Mouse (Mus musculus) bone marrow, adult 2 months (tissue): Measurements from ENCODE around the gene Lrrc26. TPM values are rescaled to one million over a fixed set of nuclear protein-coding genes. Genes with fewer than 3 reads are reported as not detected.

Experiments
- H3K27ac ChIP-seq: fragments of 200-500 bp; 2 replicates; pipeline ENCODE4 v1.5.1; 2012; ENCODE audit warnings: low read depth, mild to moderate bottlenecking, control low read depth, inconsistent platforms, low read length; ENCODE audit not compliant: control insufficient read depth, poor library complexity, insufficient read depth
- H3K4me1 ChIP-seq: fragments of 200-500 bp; 2 replicates; pipeline ENCODE4 v1.6.1; 2011; ENCODE audit warnings: low read length; ENCODE audit not compliant: control insufficient read depth, insufficient read depth
- H3K4me3 ChIP-seq: fragments of 200-500 bp; replicated peaks from 2 replicates; pipeline ENCODE3; 2011; ENCODE audit warnings: mild to moderate bottlenecking, low read depth, low read length, control low read depth; ENCODE audit not compliant: control insufficient read depth
- CTCF ChIP-seq: fragments of 200-500 bp; IDR thresholded peaks from 2 replicates; pipeline ENCODE4 v1.5.1; 2011; ENCODE audit warnings: low read length, control low read depth; ENCODE audit not compliant: control insufficient read depth, insufficient read depth
- POLR2A ChIP-seq: fragments of 200-500 bp; IDR thresholded peaks from 2 replicates; pipeline ENCODE4 v1.6.1; 2011; ENCODE audit warnings: low read depth, mild to moderate bottlenecking, control low read depth, low read length, borderline replicate concordance; ENCODE audit not compliant: control insufficient read depth
- WGBS: fragments of 180-500 bp; shearing (Covaris S2); methylation state at CpG from one replicate; pipeline ENCODE4 v1.1.7; 2018; 5-methylcytosine and 5-hydroxymethylcytosine counted together
- polyA plus RNA-seq: library from polyadenylated mRNA; stranded (reverse); fragments of >200 nt; gene quantifications from 2 replicates; pipeline ENCODE4 v1.2.4, GENCODE M21; 2011; ENCODE audit warnings: low replicate concordance; ENCODE audit not compliant: missing spikeins, insufficient read depth, insufficient read length

The Lrrc26 gene
- polyA plus RNA-seq, 1 experiment, result not detected

DNA sequence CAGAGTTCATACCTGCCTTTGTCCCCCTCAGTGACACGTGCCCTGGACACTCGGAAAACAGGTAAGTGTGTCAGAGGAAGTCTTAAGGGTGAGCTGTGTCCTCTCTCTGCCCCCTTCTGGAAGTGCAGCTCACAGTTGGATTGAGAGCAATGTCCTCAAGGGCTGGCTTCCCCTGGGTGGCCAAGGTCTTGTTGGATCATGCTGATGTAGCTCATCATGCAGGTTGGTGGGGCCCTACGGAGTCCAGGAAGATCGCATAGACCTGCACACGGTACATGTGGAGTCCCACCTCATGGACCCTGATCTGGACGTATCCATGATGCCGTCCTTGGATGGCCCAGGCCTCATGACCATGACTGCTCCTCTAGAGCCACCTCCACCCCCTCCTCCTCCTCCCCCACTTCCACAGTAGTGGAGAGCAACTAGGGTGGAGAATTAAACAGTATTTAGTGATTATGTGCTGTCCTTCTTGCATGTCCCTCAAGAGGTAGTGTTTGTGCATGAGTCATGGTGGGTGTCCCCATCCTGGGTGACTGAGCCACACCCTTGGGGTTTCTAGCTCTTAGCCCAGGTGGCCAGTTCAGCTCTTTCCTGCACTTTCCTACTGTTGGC lies 875 bp upstream of the Lrrc26 start:
- Histone ChIP-seq H3K4me1 (no peaks in the 10 kb centered on the region), H3K4me3 (no peak overlapping the region), H3K27ac (no peak overlapping the region)
- TF ChIP-seq POLR2A (no peak), CTCF (no peak)
- WGBS, result 85% methylated on average over 7 of the region's 7 CpGs

- Histone ChIP-seq H3K4me1 (no peaks in the 10 kb centered on the region), H3K4me3 (no peak overlapping the region), H3K27ac (no peak overlapping the region)
- TF ChIP-seq POLR2A (no peak), CTCF (no peak)
- WGBS, result 3% methylated on average over 54 of the region's 54 CpGs
These were observed 543 bp downstream of the Lrrc26 start for GRCm38 (mm10) chr2:25290101-25290815.

- TF ChIP-seq CTCF, result no peak
- no peak for TF ChIP-seq POLR2A
- WGBS, result 4% methylated on average over 18 of the region's 18 CpGs
- Histone ChIP-seq H3K27ac (no peak overlapping the region), H3K4me3 (no peak overlapping the region), H3K4me1 (no peaks in the 10 kb centered on the region)
These were observed 1.1 kb downstream of the Lrrc26 start for GRCm38 (mm10) chr2:25290816-25291130.

GRCm38 (mm10) chr2:25291184-25292053 lies 1.7 kb downstream of the Lrrc26 start:
- Histone ChIP-seq H3K27ac (no peak overlapping the region), H3K4me1 (no peaks in the 10 kb centered on the region), H3K4me3 (no peak overlapping the region)
- no peak for TF ChIP-seq POLR2A
- no peak for TF ChIP-seq CTCF
- 10% methylated on average over 32 of the region's 32 CpGs for WGBS

- no peak overlapping the region for H3K4me3 ChIP-seq
- WGBS, result 8% methylated on average over 43 of the region's 43 CpGs
These were observed 2.4 kb downstream of the Lrrc26 start for GRCm38 (mm10) chr2:25292054-25292544.

GRCm38 (mm10) chr2:25292856-25293255 lies 3.1 kb downstream of the Lrrc26 start:
- peak; percentile 77 for TF ChIP-seq CTCF
- no peak for TF ChIP-seq POLR2A
- Histone ChIP-seq H3K4me3 (no peak overlapping the region), H3K27ac (no peak overlapping the region), H3K4me1 (no peaks in the 10 kb centered on the region)
- 0% methylated on average over 1 of the region's 1 CpGs for WGBS

More at GRCm38 (mm10) chr2:25292054-25292544, 2.4 kb downstream of the Lrrc26 start:
- TF ChIP-seq POLR2A (no peak), CTCF (no peak)
- H3K4me1 ChIP-seq, result no peaks in the 10 kb centered on the region
- no peak overlapping the region for H3K27ac ChIP-seq

DNA sequence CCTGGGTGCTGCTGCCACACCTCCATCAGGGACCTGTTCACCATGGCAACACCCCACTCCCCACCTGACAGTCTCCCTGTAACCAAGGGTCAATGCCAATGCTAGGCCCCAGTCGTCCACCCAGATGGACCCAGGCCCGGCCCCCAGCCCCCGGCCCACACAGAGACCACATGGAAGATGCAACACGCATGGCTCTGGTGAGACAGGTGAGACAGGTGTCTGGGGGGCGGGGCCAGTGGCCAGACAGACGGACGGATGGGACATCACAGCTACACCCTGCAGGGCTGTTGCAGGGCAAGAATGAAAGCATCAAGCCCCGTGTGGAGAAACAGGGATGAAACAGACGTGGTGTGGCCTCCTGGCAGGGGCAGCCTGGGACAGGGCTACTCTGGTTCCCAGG lies 4.0 kb downstream of the Lrrc26 start:
- WGBS, result 75% methylated on average over 9 of the region's 9 CpGs
- TF ChIP-seq POLR2A, result no peak
- no peak for TF ChIP-seq CTCF
- no peak overlapping the region for H3K27ac ChIP-seq
- H3K4me1 ChIP-seq, result no peaks in the 10 kb centered on the region
- H3K4me3 ChIP-seq, result no peak overlapping the region

GRCm38 (mm10) chr2:25297093-25297492 lies 7.4 kb downstream of the Lrrc26 start:
- WGBS, result 69% methylated on average over 8 of the region's 8 CpGs
- Histone ChIP-seq H3K4me1 (no peaks in the 10 kb centered on the region), H3K27ac (no peak overlapping the region), H3K4me3 (no peak overlapping the region)
- no peak for TF ChIP-seq POLR2A
- TF ChIP-seq CTCF, result no peak
